In the genomic region with DNA sequence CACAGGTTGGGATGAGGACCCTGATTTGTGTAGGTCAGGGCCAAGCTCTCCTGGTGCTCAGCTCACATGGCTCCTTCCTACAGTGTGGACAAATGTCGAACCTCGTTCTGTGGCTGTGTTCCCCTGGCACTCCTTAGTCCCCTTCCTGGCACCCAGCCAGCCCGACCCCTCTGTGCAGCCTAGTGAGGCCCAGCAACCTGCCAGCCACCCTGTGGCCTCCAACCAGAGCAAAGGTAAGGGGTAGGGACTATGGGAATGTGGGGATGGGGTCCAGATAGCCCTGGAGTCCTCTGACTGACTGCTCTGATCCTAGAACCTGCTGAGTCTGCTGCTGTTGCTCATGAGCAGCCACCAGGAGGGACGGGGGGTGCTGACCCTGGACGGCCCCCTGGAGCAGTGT, we compare ENCODE assay signal across 8 mouse cellular contexts. TPM values are rescaled to one million over a fixed set of nuclear protein-coding genes. Genes with fewer than 3 reads are reported as not detected.
DNase-seq lines count a peak whose midpoint lies in the region; ATAC-seq and TF ChIP-seq lines count a peak whose summit lies in the region.

No protein-coding gene starts in this region.

- H3K4me1 ChIP-seq in heart, embryonic 15.5 days (replicated peaks) = peaks cover 46% of the 10 kb centered on the region
- peaks cover 20% of the 10 kb centered on the region for H3K4me1 ChIP-seq in heart, adult 2 months (ENCODE audit: control insufficient read depth, insufficient read depth, low read length)
- peaks cover 80% of the 10 kb centered on the region for H3K4me1 ChIP-seq in G1E (ENCODE audit: insufficient read depth, low read depth, low read length)
- H3K4me1 ChIP-seq in embryonic facial prominence, embryonic 14.5 days (ENCODE audit: control insufficient read depth, insufficient read depth, low read length) = peaks cover 33% of the 10 kb centered on the region
- peaks cover 46% of the 10 kb centered on the region for H3K4me1 ChIP-seq in limb, embryonic 10.5 days

- no peak for DNase-seq in heart, adult 2 months
- no peak for DNase-seq in G1E (ENCODE audit: low spot score)
- no peak for DNase-seq in embryonic facial prominence, embryonic 14.5 days (ENCODE audit: low spot score)
- DNase-seq in limb, embryonic 10.5 days (ENCODE audit: low spot score) = no peak
- DNase-seq in embryo, embryonic 10 days (ENCODE audit: low spot score) = no peak
- DNase-seq in layer of hippocampus, adult 18-20 months (ENCODE audit: low spot score in 2 of 2) = no peak
- no peak for DNase-seq in right cerebral cortex, adult 2 months (ENCODE audit: low spot score in 2 of 2)

- TF ChIP-seq POLR2A in heart, adult 2 months (IDR thresholded peaks at IDR 0.05; ENCODE audit: insufficient read depth, low read depth, low read length) = no peak

- H3K27me3 ChIP-seq in heart, embryonic 15.5 days = no peaks in the 10 kb centered on the region
- H3K27me3 ChIP-seq in heart, adult 2 months (ENCODE audit: control insufficient read depth, insufficient read depth, low read length) = no peaks in the 10 kb centered on the region
- no peaks in the 10 kb centered on the region for H3K27me3 ChIP-seq in G1E (ENCODE audit: insufficient read depth, low read length)
- H3K27me3 ChIP-seq in embryonic facial prominence, embryonic 14.5 days (replicated peaks; ENCODE audit: control insufficient read depth, insufficient read depth, low read length) = no peaks in the 10 kb centered on the region
- H3K27me3 ChIP-seq in limb, embryonic 10.5 days (ENCODE audit: low read depth, poor library complexity, severe bottlenecking) = no peaks in the 10 kb centered on the region

- WGBS in heart, embryonic 15.5 days = 60% methylated on average over 5 of the region's 5 CpGs
- 58% methylated on average over 5 of the region's 5 CpGs for WGBS in heart, adult 2 months
- 67% methylated on average over 5 of the region's 5 CpGs for WGBS in embryonic facial prominence, embryonic 14.5 days
- 94% methylated on average over 5 of the region's 5 CpGs for WGBS in limb, embryonic 10.5 days

- peak overlapping the region; percentile 88; the same call in 1 of the 2 replicates for H3K9ac ChIP-seq in heart, embryonic 15.5 days
- H3K9ac ChIP-seq in heart, adult 2 months (ENCODE audit: low read depth, low read length) = no peak overlapping the region
- H3K9ac ChIP-seq in embryonic facial prominence, embryonic 14.5 days (ENCODE audit: low read depth, low read length) = peak overlapping the region; percentile 89; the same call in 1 of the 2 replicates

- H3K27ac ChIP-seq in heart, embryonic 15.5 days = 0 out of 2 replicates have a peak overlapping the region, but pooled peaks have one; percentile 19
- no peak overlapping the region for H3K27ac ChIP-seq in heart, adult 2 months
- no peak overlapping the region for H3K27ac ChIP-seq in embryonic facial prominence, embryonic 14.5 days (replicated peaks; ENCODE audit: low read depth, low read length)
- no peak overlapping the region for H3K27ac ChIP-seq in limb, embryonic 10.5 days

- H3K79me2 ChIP-seq in heart, adult 2 months (replicated peaks; ENCODE audit: control insufficient read depth, insufficient read depth, low read length) = no peaks in the 10 kb centered on the region

- intact Hi-C loops in heart, adult 2 months (cut with DNase I) = loop anchor here (1.0 kb wide), 1 partner anchor 32 kb away; no protein-coding TSS in a partner anchor

- no peak for ATAC-seq in heart, embryonic 15.5 days (replicated peaks; ENCODE audit: insufficient number of reproducible peaks, insufficient read depth, low FRiP score, low read depth)
- no peak for ATAC-seq in G1E (ENCODE audit: extremely low read depth, insufficient number of reproducible peaks, low FRiP score, poor library complexity, severe bottlenecking)
- no peak for ATAC-seq in embryonic facial prominence, embryonic 14.5 days (ENCODE audit: low read depth)

- no peaks in the 10 kb centered on the region for H3K9me3 ChIP-seq in heart, embryonic 15.5 days (replicated peaks)
- H3K9me3 ChIP-seq in G1E (replicated peaks) = peaks cover 8% of the 10 kb centered on the region
- H3K9me3 ChIP-seq in embryonic facial prominence, embryonic 14.5 days (ENCODE audit: control insufficient read depth, low read length) = peaks cover 5% of the 10 kb centered on the region; the same call in 1 of the 2 replicates
- no peaks in the 10 kb centered on the region for H3K9me3 ChIP-seq in limb, embryonic 10.5 days (replicated peaks)

- H3K4me2 ChIP-seq in heart, embryonic 15.5 days = peak overlapping the region; percentile 80
- peak overlapping the region; percentile 84 for H3K4me2 ChIP-seq in embryonic facial prominence, embryonic 14.5 days (ENCODE audit: low read depth, low read length)

- peaks cover 51% of the 10 kb centered on the region for H3K36me3 ChIP-seq in heart, embryonic 15.5 days
- H3K36me3 ChIP-seq in heart, adult 2 months (ENCODE audit: control insufficient read depth, insufficient read depth, low read length) = no peaks in the 10 kb centered on the region
- H3K36me3 ChIP-seq in G1E (replicated peaks) = peaks cover 65% of the 10 kb centered on the region
- peaks cover 52% of the 10 kb centered on the region for H3K36me3 ChIP-seq in embryonic facial prominence, embryonic 14.5 days (ENCODE audit: control insufficient read depth, insufficient read depth, low read length)
- H3K36me3 ChIP-seq in limb, embryonic 10.5 days = peaks cover 57% of the 10 kb centered on the region

- no peak for TF ChIP-seq EP300 in heart, adult 2 months (IDR thresholded peaks at IDR 0.05; ENCODE audit: insufficient read depth, low read depth, low read length)

- TF ChIP-seq CTCF in heart, adult 2 months (IDR thresholded peaks at IDR 0.05) = no peak
- TF ChIP-seq CTCF in G1E (IDR thresholded peaks at IDR 0.05; ENCODE audit: low read depth, low read length) = no peak

- H3K4me3 ChIP-seq in heart, embryonic 15.5 days = 0 out of 2 replicates have a peak overlapping the region, but pooled peaks have one; percentile 83
- no peak overlapping the region for H3K4me3 ChIP-seq in heart, adult 2 months
- peak overlapping the region; percentile 49; the same call in 1 of the 2 replicates for H3K4me3 ChIP-seq in G1E (ENCODE audit: low read depth, low read length)
- no peak overlapping the region for H3K4me3 ChIP-seq in embryonic facial prominence, embryonic 14.5 days (ENCODE audit: low read depth, low read length)
- 0 out of 2 replicates have a peak overlapping the region, but pooled peaks have one; percentile 14 for H3K4me3 ChIP-seq in limb, embryonic 10.5 days

RNA-seq across cellular contexts. Expression of a gene that starts 13.0 kb away (rescaled TPM):
- 103 and 119 TPM in 2 replicates for polyA plus RNA-seq in heart, embryonic 15.5 days (2015; fragmentation: Nextera tagmentation; extraction: Ambion mirVana)
- 1 to 10 TPM; 2.4 to 3.1 TPM for total RNA-seq in heart, adult 2 months (2021)
- 6.6 and 9.3 TPM in 2 replicates for polyA plus RNA-seq in heart, adult 2 months (2012; rRNA removed)
- total RNA-seq in G1E (2014; fragmentation: Nextera tagmentation) = 39.0 and 41.3 TPM in 2 replicates
- total RNA-seq in G1E (2017) = 76.9 and 94.6 TPM in 2 replicates
- 69.0 and 79.2 TPM in 2 replicates for polyA plus RNA-seq in G1E (2012)
- polyA plus RNA-seq in embryonic facial prominence, embryonic 14.5 days (2014; fragmentation: Nextera tagmentation; extraction: Ambion mirVana) = 173 and 200 TPM in 2 replicates
- polyA plus RNA-seq in limb, embryonic 10.5 days (2016; fragmentation: Nextera tagmentation; extraction: Ambion mirVana) = 224 and 248 TPM in 2 replicates
- total RNA-seq in layer of hippocampus, adult 18-20 months (2021) = 10 to 100 TPM; 19.3 to 27.7 TPM

RNA-seq across cellular contexts. Expression of a gene that starts 16.4 kb away (rescaled TPM):
- 0.10 and 0.15 TPM in 2 replicates for polyA plus RNA-seq in heart, embryonic 15.5 days (2015; fragmentation: Nextera tagmentation; extraction: Ambion mirVana)
- not detected for total RNA-seq in heart, adult 2 months (2021)
- polyA plus RNA-seq in heart, adult 2 months (2012; rRNA removed) = not detected in 2 replicates
- total RNA-seq in G1E (2014; fragmentation: Nextera tagmentation) (not detected in 2 replicates), G1E (2017) (not detected in 2 replicates)
- polyA plus RNA-seq in G1E (2012) = 0.07 TPM in 1 of 2 replicates, not detected in the other
- 0.77 and 1.3 TPM in 2 replicates for polyA plus RNA-seq in embryonic facial prominence, embryonic 14.5 days (2014; fragmentation: Nextera tagmentation; extraction: Ambion mirVana)
- 1.1 and 1.3 TPM in 2 replicates for polyA plus RNA-seq in limb, embryonic 10.5 days (2016; fragmentation: Nextera tagmentation; extraction: Ambion mirVana)
- not detected for total RNA-seq in layer of hippocampus, adult 18-20 months (2021)

RNA-seq across cellular contexts. Expression of a gene that starts 17.3 kb away (rescaled TPM):
- polyA plus RNA-seq in heart, embryonic 15.5 days (2015; fragmentation: Nextera tagmentation; extraction: Ambion mirVana) = 22.9 and 27.4 TPM in 2 replicates
- 10 to 100 TPM; 62.8 to 62.9 TPM for total RNA-seq in heart, adult 2 months (2021)
- polyA plus RNA-seq in heart, adult 2 months (2012; rRNA removed) = 37.7 and 41.6 TPM in 2 replicates
- total RNA-seq in G1E (2014; fragmentation: Nextera tagmentation) (154 and 160 TPM in 2 replicates), G1E (2017) (32.2 and 36.6 TPM in 2 replicates)
- polyA plus RNA-seq in G1E (2012) = 381 and 382 TPM in 2 replicates
- 48.8 and 49.0 TPM in 2 replicates for polyA plus RNA-seq in embryonic facial prominence, embryonic 14.5 days (2014; fragmentation: Nextera tagmentation; extraction: Ambion mirVana)
- polyA plus RNA-seq in limb, embryonic 10.5 days (2016; fragmentation: Nextera tagmentation; extraction: Ambion mirVana) = 21.4 and 25.2 TPM in 2 replicates
- total RNA-seq in layer of hippocampus, adult 18-20 months (2021) = 100 to 1,000 TPM; 198 to 203 TPM

RNA-seq across cellular contexts. Expression of a gene that starts 21.1 kb away (rescaled TPM):
- 0.05 and 0.27 TPM in 2 replicates for polyA plus RNA-seq in heart, embryonic 15.5 days (2015; fragmentation: Nextera tagmentation; extraction: Ambion mirVana)
- total RNA-seq in heart, adult 2 months (2021) = not detected
- polyA plus RNA-seq in heart, adult 2 months (2012; rRNA removed) = 0.06 TPM in 1 of 2 replicates, not detected in the other
- total RNA-seq in G1E (2014; fragmentation: Nextera tagmentation) (not detected in 2 replicates), G1E (2017) (not detected in 2 replicates)
- polyA plus RNA-seq in G1E (2012) = not detected in 2 replicates
- polyA plus RNA-seq in embryonic facial prominence, embryonic 14.5 days (2014; fragmentation: Nextera tagmentation; extraction: Ambion mirVana) = 1.7 and 2.0 TPM in 2 replicates
- polyA plus RNA-seq in limb, embryonic 10.5 days (2016; fragmentation: Nextera tagmentation; extraction: Ambion mirVana) = 0.14 and 0.38 TPM in 2 replicates
- total RNA-seq in layer of hippocampus, adult 18-20 months (2021) = 10 to 100 TPM; 23.0 to 25.0 TPM

RNA-seq across cellular contexts. Expression of a gene that starts 32.2 kb away (rescaled TPM):
- polyA plus RNA-seq in heart, embryonic 15.5 days (2015; fragmentation: Nextera tagmentation; extraction: Ambion mirVana) = 6.2 and 9.4 TPM in 2 replicates
- 10 to 100 TPM; 28.9 to 31.7 TPM for total RNA-seq in heart, adult 2 months (2021)
- polyA plus RNA-seq in heart, adult 2 months (2012; rRNA removed) = 21.5 and 24.8 TPM in 2 replicates
- total RNA-seq in G1E (2014; fragmentation: Nextera tagmentation) (14.3 and 14.4 TPM in 2 replicates), G1E (2017) (6.3 and 7.5 TPM in 2 replicates)
- 24.4 and 25.3 TPM in 2 replicates for polyA plus RNA-seq in G1E (2012)
- polyA plus RNA-seq in embryonic facial prominence, embryonic 14.5 days (2014; fragmentation: Nextera tagmentation; extraction: Ambion mirVana) = 15.4 and 15.8 TPM in 2 replicates
- polyA plus RNA-seq in limb, embryonic 10.5 days (2016; fragmentation: Nextera tagmentation; extraction: Ambion mirVana) = 17.6 and 22.2 TPM in 2 replicates
- total RNA-seq in layer of hippocampus, adult 18-20 months (2021) = 10 to 100 TPM; 99.1 to 99.9 TPM

Comparison
In these comparisons a context has a peak if more than half of its experiments do, and no peak if none do; other contexts are left out.
1. H3K4me3 ChIP-seq: peak in heart, embryonic 15.5 days (single experiment), G1E (single experiment) and limb, embryonic 10.5 days (single experiment); none in heart, adult 2 months (single experiment) and embryonic facial prominence, embryonic 14.5 days (single experiment).